Mouse (Mus musculus) MEL (cell line): ENCODE measurements around the gene Folr2. TPM values are rescaled to one million over a fixed set of nuclear protein-coding genes. Genes with fewer than 3 reads are reported as not detected.

Source experiments
- DNase-seq: peaks from one replicate; pipeline ENCODE4 v3.0.0; 2011; ENCODE audit warnings: low read depth, low spot score
- H3K27ac ChIP-seq: 2 replicates; pipeline ENCODE4 v1.5.1; 2012; ENCODE audit warnings: low read depth, mild to moderate bottlenecking, control low read depth, low read length, moderate library complexity; ENCODE audit not compliant: control insufficient read depth
- H3K27me3 ChIP-seq, 2 experiments: fragments of 150-350 bp in 1 of 2; sonication (generic) in 1 of 2; 2 replicates each; pipeline ENCODE4 v1.6.1; 2012; ENCODE audit warnings: low read length in 2 of 2, mild to moderate bottlenecking in 2 of 2, improper control_type of control experiment in 1 of 2, moderate library complexity in 1 of 2; ENCODE audit not compliant: insufficient read depth in 2 of 2, control insufficient read depth in 1 of 2
- H3K36me3 ChIP-seq, 2 experiments: 2 replicates each; pipeline ENCODE4 v1.6.1; 2012 to 2014; ENCODE audit warnings: low read length in 2 of 2, improper control_type of control experiment in 1 of 2, inconsistent platforms in 1 of 2, mild to moderate bottlenecking in 1 of 2; ENCODE audit not compliant: insufficient read depth in 2 of 2, control insufficient read depth in 1 of 2
- H3K4me1 ChIP-seq, 2 experiments: fragments of 150-350 bp in 1 of 2; sonication (generic) in 1 of 2; 2 replicates each; pipeline ENCODE4 v1.6.1; 2012; ENCODE audit warnings: low read length in 2 of 2, improper control_type of control experiment in 1 of 2, mild to moderate bottlenecking in 1 of 2; ENCODE audit not compliant: insufficient read depth in 2 of 2, control insufficient read depth in 1 of 2
- H3K4me3 ChIP-seq, 2 experiments: fragments of 150-350 bp in 1 of 2; sonication (generic) in 1 of 2; 2 replicates each; pipeline ENCODE4 v1.5.1; 2012; ENCODE audit warnings: low read depth in 2 of 2, low read length in 2 of 2, mild to moderate bottlenecking in 2 of 2, moderate library complexity in 2 of 2, control low read depth in 1 of 2, improper control_type of control experiment in 1 of 2; ENCODE audit not compliant: control insufficient read depth in 1 of 2, insufficient read depth in 1 of 2
- H3K79me2 ChIP-seq: 2 replicates; pipeline ENCODE4 v1.6.1; 2012; ENCODE audit warnings: mild to moderate bottlenecking, low read length, moderate library complexity; ENCODE audit not compliant: control insufficient read depth, poor library complexity, insufficient read depth
- H3K9ac ChIP-seq: 2 replicates; pipeline ENCODE4 v1.6.1; 2012; ENCODE audit warnings: low read depth, mild to moderate bottlenecking, control low read depth, low read length, moderate library complexity; ENCODE audit not compliant: control insufficient read depth, poor library complexity, severe bottlenecking
- H3K9me3 ChIP-seq: fragments of 150-350 bp; sonication (generic); replicated peaks from 2 replicates; pipeline ENCODE4 v1.6.1; 2012; ENCODE audit warnings: mild to moderate bottlenecking, low read length, improper control_type of control experiment, moderate library complexity; ENCODE audit not compliant: insufficient read depth
- BHLHE40 ChIP-seq: IDR thresholded peaks from 2 replicates; pipeline ENCODE4 v1.6.1; 2012; ENCODE audit warnings: low read depth, mild to moderate bottlenecking, inconsistent platforms, low read length, improper control_type of control experiment, borderline replicate concordance
- CHD1 ChIP-seq: IDR thresholded peaks from 2 replicates; pipeline ENCODE4 v1.6.1; 2012; ENCODE audit warnings: low read depth, mild to moderate bottlenecking, inconsistent platforms, low read length, improper control_type of control experiment
- CTCF ChIP-seq, 3 experiments: IDR thresholded peaks in 2 of 3; conservative IDR thresholded peaks in 1 of 3; 2 replicates each; pipeline ENCODE4 v1.5.1; 2011 to 2012; ENCODE audit warnings: low read length in 3 of 3, low read depth in 2 of 3, mild to moderate bottlenecking in 2 of 3, improper control_type of control experiment in 1 of 3, inconsistent platforms in 1 of 3, mixed read lengths in 1 of 3, moderate library complexity in 1 of 3; ENCODE audit not compliant: control insufficient read depth in 1 of 3, insufficient read depth in 1 of 3, poor library complexity in 1 of 3, severe bottlenecking in 1 of 3
- E2F4 ChIP-seq: IDR thresholded peaks from 2 replicates; pipeline ENCODE4 v1.6.1; 2011; ENCODE audit warnings: low read depth, low read length, improper control_type of control experiment, borderline replicate concordance
- ELF1 ChIP-seq: IDR thresholded peaks from 2 replicates; pipeline ENCODE4 v1.6.1; 2014; ENCODE audit warnings: low read depth, mild to moderate bottlenecking, inconsistent platforms, low read length, improper control_type of control experiment, moderate library complexity
- ETS1 ChIP-seq: IDR thresholded peaks from 2 replicates; pipeline ENCODE4 v1.6.1; 2012; ENCODE audit warnings: low read depth, mild to moderate bottlenecking, inconsistent platforms, low read length, improper control_type of control experiment, moderate library complexity
- GATA1 ChIP-seq: IDR thresholded peaks from 2 replicates; pipeline ENCODE4 v1.6.1; 2011; ENCODE audit warnings: low read depth, low read length, improper control_type of control experiment
- HCFC1 ChIP-seq: IDR thresholded peaks from 2 replicates; pipeline ENCODE4 v1.6.1; 2012; ENCODE audit warnings: low read depth, mild to moderate bottlenecking, inconsistent platforms, low read length, improper control_type of control experiment, moderate library complexity
- JUND ChIP-seq: IDR thresholded peaks from 2 replicates; pipeline ENCODE4 v1.6.1; 2011; ENCODE audit warnings: low read depth, mild to moderate bottlenecking, improper control_type of control experiment, low read length
- KAT2A ChIP-seq: conservative IDR thresholded peaks from 2 replicates; pipeline ENCODE4 v1.6.1; 2012; ENCODE audit warnings: low read depth, low read length, improper control_type of control experiment, inconsistent platforms
- MAX ChIP-seq: IDR thresholded peaks from 2 replicates; pipeline ENCODE4 v1.6.1; 2011; ENCODE audit warnings: low read length, improper control_type of control experiment
- MAZ ChIP-seq: IDR thresholded peaks from 2 replicates; pipeline ENCODE4 v1.6.1; 2012; ENCODE audit warnings: low read depth, mild to moderate bottlenecking, inconsistent platforms, low read length, improper control_type of control experiment
- MXI1 ChIP-seq: IDR thresholded peaks from 2 replicates; pipeline ENCODE4 v1.6.1; 2011; ENCODE audit warnings: mild to moderate bottlenecking, low read depth, low read length, improper control_type of control experiment
- MYB ChIP-seq: IDR thresholded peaks from 2 replicates; pipeline ENCODE4 v1.6.1; 2011; ENCODE audit warnings: mild to moderate bottlenecking, low read depth, low read length, improper control_type of control experiment
- MYC ChIP-seq: IDR thresholded peaks from 2 replicates; pipeline ENCODE4 v1.6.1; 2011; ENCODE audit warnings: low read depth, mild to moderate bottlenecking, low read length, improper control_type of control experiment, moderate library complexity
- POLR2A ChIP-seq, 2 experiments: IDR thresholded peaks; 2 replicates each; pipeline ENCODE4 v1.6.1; 2011 to 2012; ENCODE audit warnings: low read length in 2 of 2, mild to moderate bottlenecking in 2 of 2, control low read depth in 1 of 2, improper control_type of control experiment in 1 of 2, low read depth in 1 of 2, moderate library complexity in 1 of 2; ENCODE audit not compliant: control insufficient read depth in 1 of 2, insufficient read depth in 1 of 2, poor library complexity in 1 of 2
- POLR2AphosphoS5 ChIP-seq: IDR thresholded peaks from 2 replicates; pipeline ENCODE4 v1.6.1; 2012; ENCODE audit warnings: low read depth, borderline replicate concordance, mild to moderate bottlenecking, inconsistent platforms, low read length, moderate library complexity, mixed read lengths
- SIN3A ChIP-seq: IDR thresholded peaks from 2 replicates; pipeline ENCODE4 v1.6.1; 2012; ENCODE audit warnings: low read length, improper control_type of control experiment, inconsistent platforms
- SMC3 ChIP-seq: IDR thresholded peaks from 2 replicates; pipeline ENCODE4 v1.6.1; 2011; ENCODE audit warnings: low read depth, low read length, improper control_type of control experiment
- TAL1 ChIP-seq: IDR thresholded peaks from 2 replicates; pipeline ENCODE4 v1.6.1; 2012; ENCODE audit warnings: mild to moderate bottlenecking, inconsistent platforms, low read length, moderate library complexity, mixed read lengths
- TBP ChIP-seq: IDR thresholded peaks from 2 replicates; pipeline ENCODE4 v1.8.0; 2011; ENCODE audit warnings: low read depth, low read length, improper control_type of control experiment
- UBTF ChIP-seq: IDR thresholded peaks from 2 replicates; pipeline ENCODE4 v1.6.1; 2012; ENCODE audit warnings: low read depth, mild to moderate bottlenecking, inconsistent platforms, low read length, improper control_type of control experiment, moderate library complexity, borderline replicate concordance; ENCODE audit not compliant: insufficient read depth
- USF2 ChIP-seq, 2 experiments: IDR thresholded peaks; 2 replicates each; pipeline ENCODE4 v1.6.1; 2011 to 2012; ENCODE audit warnings: improper control_type of control experiment in 2 of 2, low read length in 2 of 2, borderline replicate concordance in 1 of 2, inconsistent platforms in 1 of 2, low read depth in 1 of 2, mild to moderate bottlenecking in 1 of 2; ENCODE audit not compliant: insufficient read depth in 1 of 2
- ZC3H11A ChIP-seq: IDR thresholded peaks from 2 replicates; pipeline ENCODE4 v1.6.1; 2012; ENCODE audit warnings: low read depth, mild to moderate bottlenecking, inconsistent platforms, low read length, improper control_type of control experiment
- ZKSCAN1 ChIP-seq: IDR thresholded peaks from 2 replicates; pipeline ENCODE4 v1.6.1; 2012; ENCODE audit warnings: low read depth, mild to moderate bottlenecking, inconsistent platforms, low read length, improper control_type of control experiment, moderate library complexity
- ZMIZ1 ChIP-seq: IDR thresholded peaks from 2 replicates; pipeline ENCODE4 v1.6.1; 2012; ENCODE audit warnings: low read depth, mild to moderate bottlenecking, inconsistent platforms, low read length, improper control_type of control experiment, moderate library complexity
- ZNF384 ChIP-seq: IDR thresholded peaks from 2 replicates; pipeline ENCODE4 v1.6.1; 2012; ENCODE audit warnings: low read depth, mild to moderate bottlenecking, inconsistent platforms, low read length, improper control_type of control experiment
- polyA plus RNA-seq, 2 experiments: library from polyadenylated mRNA; stranded (reverse) in 1 of 2; unstranded in 1 of 2; fragments of >175 nt in 1 of 2; fragments of >200 nt in 1 of 2; gene quantifications; 2 replicates each; pipeline versions ENCODE4 v1.2.1 to v1.2.4; 2012; ENCODE audit warnings: low replicate concordance in 2 of 2, low read depth in 1 of 2; ENCODE audit not compliant: insufficient read length in 2 of 2, insufficient read depth in 1 of 2, missing spikeins in 1 of 2
- total RNA-seq: library from RNA; depleted of rRNA; stranded (reverse); fragments of 300-350 nt; gene quantifications from 2 replicates; pipeline ENCODE4 v1.2.3, GENCODE M21; 2012

The Folr2 gene
- total and polyA plus RNA-seq, 3 experiments: not detected

DNA sequence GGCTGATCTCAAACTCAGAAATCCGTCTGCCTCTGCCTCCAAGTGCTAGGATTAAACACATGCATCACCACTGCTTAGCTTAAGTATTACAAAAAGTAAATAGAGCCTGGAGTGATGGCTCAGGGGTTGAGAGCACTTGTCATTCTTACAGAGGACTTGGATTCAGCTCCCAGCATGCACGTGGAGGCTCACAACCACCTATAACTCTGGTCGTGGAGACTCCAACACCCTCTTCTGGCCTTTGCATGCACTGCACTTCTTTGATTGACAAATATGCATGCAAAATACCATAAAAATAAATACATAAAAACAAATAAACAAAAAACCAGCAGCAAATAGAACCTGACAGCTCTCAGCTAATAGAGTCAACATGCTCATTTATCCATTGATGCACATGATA lies 5.3 kb upstream of the Folr2 start:
- Histone ChIP-seq H3K4me1 (peaks cover 0 to 4% of the 10 kb centered on the region in 2 experiments; a peak in 2 of 4 replicates), H3K9me3 (no peaks in the 10 kb centered on the region), H3K36me3 (no peaks in the 10 kb centered on the region; a peak in 1 of 4 replicates), H3K79me2 (no peaks in the 10 kb centered on the region), H3K4me3 (no peak overlapping the region), H3K27ac (no peak overlapping the region), H3K9ac (no peak overlapping the region), H3K27me3 (no peaks in the 10 kb centered on the region)
- DNase-seq: peak; percentile 38
- TF ChIP-seq ZKSCAN1: no peak
- TF ChIP-seq SIN3A: no peak
- TF ChIP-seq POLR2A (IDR thresholded peaks at IDR 0.05; ENCODE audit: control insufficient read depth in 1 of 2, insufficient read depth in 1 of 2, low read depth in 1 of 2, low read length in 2 of 2, poor library complexity in 1 of 2): no peak
- TF ChIP-seq MYB: no peak
- no peak for TF ChIP-seq BHLHE40
- TF ChIP-seq E2F4: no peak
- TF ChIP-seq POLR2AphosphoS5: no peak
- no peak for TF ChIP-seq JUND
- no peak for TF ChIP-seq ZC3H11A
- TF ChIP-seq CTCF (IDR thresholded peaks at IDR 0.05 in 2 of 3, conservative IDR thresholded peaks at IDR 0.05 in 1 of 3; ENCODE audit: control insufficient read depth in 1 of 3, insufficient read depth in 1 of 3, low read depth in 2 of 3, low read length in 3 of 3, poor library complexity in 1 of 3, severe bottlenecking in 1 of 3): peak in 1 of 3 experiments; percentile 35; a peak in 2 of 6 replicates
- no peak for TF ChIP-seq ELF1
- peak; percentile 34 for TF ChIP-seq SMC3
- no peak for TF ChIP-seq TAL1
- no peak for TF ChIP-seq MAZ
- no peak for TF ChIP-seq UBTF
- no peak for TF ChIP-seq MXI1
- no peak for TF ChIP-seq ZNF384

DNA sequence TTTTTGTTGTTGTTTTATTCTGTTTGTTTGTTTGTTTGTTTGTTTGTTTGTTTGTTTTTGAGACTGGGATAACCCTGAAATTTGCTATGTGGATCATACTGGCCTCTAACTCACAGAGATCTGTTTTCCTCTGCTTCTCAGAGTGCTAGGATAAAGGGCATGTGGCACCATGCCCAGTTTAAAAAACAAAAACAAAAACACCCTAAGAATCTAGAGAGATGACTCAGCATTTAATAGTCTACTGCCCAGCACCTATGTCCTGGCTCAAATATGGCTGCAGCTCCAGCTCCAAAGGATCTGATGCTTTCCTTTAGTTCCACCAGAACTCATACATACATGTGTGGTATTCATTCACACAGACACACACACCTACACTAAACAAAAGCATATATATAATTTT lies 4.0 kb upstream of the Folr2 start:
- Histone ChIP-seq H3K27me3 (no peaks in the 10 kb centered on the region), H3K9me3 (no peaks in the 10 kb centered on the region), H3K36me3 (no peaks in the 10 kb centered on the region; a peak in 1 of 4 replicates), H3K4me3 (no peak overlapping the region), H3K27ac (no peak overlapping the region), H3K79me2 (no peaks in the 10 kb centered on the region), H3K9ac (no peak overlapping the region), H3K4me1 (peaks cover 0 to 4% of the 10 kb centered on the region in 2 experiments; a peak in 2 of 4 replicates)
- TF ChIP-seq GATA1 (no peak), SIN3A (no peak), TBP (no peak), ZMIZ1 (no peak), SMC3 (no peak), ETS1 (no peak), USF2 (IDR thresholded peaks at IDR 0.05; ENCODE audit: borderline replicate concordance in 1 of 2, insufficient read depth in 1 of 2, low read depth in 1 of 2, low read length in 2 of 2) (no peak), MAX (no peak), KAT2A (no peak), MYC (no peak), CHD1 (no peak), HCFC1 (no peak), CTCF (IDR thresholded peaks at IDR 0.05 in 2 of 3, conservative IDR thresholded peaks at IDR 0.05 in 1 of 3; ENCODE audit: control insufficient read depth in 1 of 3, insufficient read depth in 1 of 3, low read depth in 2 of 3, low read length in 3 of 3, poor library complexity in 1 of 3, severe bottlenecking in 1 of 3) (no peak)
- DNase-seq: no peak
